Mouse (Mus musculus) hindbrain, embryonic 16.5 days (tissue): ENCODE measurements around the gene Dgkb. TPM values are rescaled to one million over a fixed set of nuclear protein-coding genes. Genes with fewer than 3 reads are reported as not detected.

ENCODE experiments used
- ATAC-seq: fragments of 200-750 bp; cut with Nextera tagmentation; 2 replicates; pipeline ENCODE4 v1.8.0; 2017; ENCODE audit warnings: moderate TSS enrichment, moderate library complexity
- H3K27ac ChIP-seq: fragments of 300-500 bp; sonication (generic); 2 replicates; pipeline ENCODE4 v1.5.1; 2014; ENCODE audit warnings: low read depth, mild to moderate bottlenecking, control low read depth, low read length, moderate library complexity
- H3K27me3 ChIP-seq: fragments of 300-500 bp; sonication (generic); replicated peaks from 2 replicates; pipeline ENCODE4 v1.6.1; 2014; ENCODE audit warnings: low read length; ENCODE audit not compliant: control insufficient read depth, insufficient read depth
- H3K36me3 ChIP-seq: fragments of 300-500 bp; sonication (generic); 2 replicates; pipeline ENCODE4 v1.6.1; 2014; ENCODE audit warnings: mild to moderate bottlenecking, low read length, moderate library complexity, mixed read lengths; ENCODE audit not compliant: control insufficient read depth, insufficient read depth
- H3K4me1 ChIP-seq: fragments of 300-500 bp; sonication (generic); 2 replicates; pipeline ENCODE4 v1.6.1; 2014; ENCODE audit warnings: low read depth, low read length; ENCODE audit not compliant: control insufficient read depth, insufficient read depth
- H3K4me2 ChIP-seq: fragments of 300-500 bp; sonication (generic); 2 replicates; pipeline ENCODE4 v1.6.1; 2014; ENCODE audit warnings: mild to moderate bottlenecking, low read length, control low read depth, moderate library complexity
- H3K4me3 ChIP-seq: fragments of 300-500 bp; sonication (generic); 2 replicates; pipeline ENCODE4 v1.5.1; 2014; ENCODE audit warnings: mild to moderate bottlenecking, low read length, control low read depth, moderate library complexity
- H3K9ac ChIP-seq: fragments of 300-500 bp; sonication (generic); 2 replicates; pipeline ENCODE4 v1.6.1; 2014; ENCODE audit warnings: low read depth, mild to moderate bottlenecking, control low read depth, low read length, moderate library complexity
- H3K9me3 ChIP-seq: fragments of 300-500 bp; sonication (generic); 2 replicates; pipeline ENCODE4 v1.6.1; 2014; ENCODE audit warnings: mild to moderate bottlenecking, low read length, moderate library complexity; ENCODE audit not compliant: control insufficient read depth
- WGBS: fragments of 180-500 bp; shearing (Covaris S2); extraction: QIAGEN DNeasy Blood & Tissue Kit; methylation state at CpG from one replicate; pipeline ENCODE4 v1.1.7; 2014; 5-methylcytosine and 5-hydroxymethylcytosine counted together
- polyA plus RNA-seq: library from polyadenylated mRNA; unstranded; fragments of >200 nt; fragmentation: Nextera tagmentation; extraction: Ambion mirVana; gene quantifications from 2 replicates; pipeline ENCODE4 v1.2.1, GENCODE M21; 2015

The Dgkb gene
- polyA plus RNA-seq, 1 experiment from 2014 or later = 11.2 TPM

DNA sequence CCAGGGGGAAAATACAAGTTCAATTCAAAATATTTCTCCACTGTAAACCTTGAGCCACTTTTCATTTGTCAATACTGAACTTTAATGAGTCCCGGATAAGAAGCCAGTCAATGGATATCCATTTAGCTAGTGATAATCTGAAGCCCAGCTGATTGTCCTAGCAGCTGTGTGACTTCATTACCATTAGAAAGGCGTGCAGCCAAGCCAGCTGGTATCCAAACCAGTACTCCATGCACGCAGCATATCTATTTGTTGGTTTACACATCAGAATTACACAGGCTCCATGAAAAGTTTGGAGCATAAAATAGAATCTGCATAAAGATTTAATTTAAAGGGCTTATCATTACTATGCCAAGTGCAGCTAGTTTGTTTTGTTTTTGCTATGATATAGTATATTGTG, 486.3 kb downstream of the Dgkb start:
- no peak overlapping the region for H3K4me3 ChIP-seq
- H3K27me3 ChIP-seq = no peaks in the 10 kb centered on the region
- no peaks in the 10 kb centered on the region for H3K4me1 ChIP-seq
- H3K9ac ChIP-seq = no peak overlapping the region
- H3K27ac ChIP-seq = no peak overlapping the region
- ATAC-seq = no peak
- H3K36me3 ChIP-seq = no peaks in the 10 kb centered on the region
- H3K4me2 ChIP-seq = no peak overlapping the region
- no peaks in the 10 kb centered on the region for H3K9me3 ChIP-seq
- WGBS = 9% methylated on average over 3 of the region's 3 CpGs

DNA sequence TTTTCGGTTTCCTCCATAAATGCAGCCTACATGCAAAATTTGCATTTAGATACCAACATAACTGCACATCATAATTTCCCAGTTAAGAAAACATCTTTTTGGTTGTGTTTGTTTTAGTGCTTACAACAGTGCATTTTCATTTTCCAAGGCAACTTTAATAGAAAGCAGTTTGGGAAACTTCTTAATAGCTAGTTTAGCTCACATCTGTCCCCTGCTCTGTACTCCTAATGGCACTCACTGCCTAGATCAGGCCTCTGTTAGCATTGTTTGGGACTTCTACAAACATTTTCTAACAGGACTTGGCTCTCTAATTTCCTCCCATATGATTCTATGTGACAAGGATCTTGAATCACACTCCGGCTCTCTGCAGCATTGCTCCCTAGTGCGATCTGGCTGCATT, 486.7 kb downstream of the Dgkb start:
- Histone ChIP-seq H3K36me3 (no peaks in the 10 kb centered on the region), H3K4me2 (no peak overlapping the region), H3K9ac (no peak overlapping the region), H3K27me3 (no peaks in the 10 kb centered on the region), H3K4me1 (no peaks in the 10 kb centered on the region), H3K27ac (no peak overlapping the region), H3K4me3 (no peak overlapping the region), H3K9me3 (no peaks in the 10 kb centered on the region)
- no peak for ATAC-seq
- 77% methylated on average over 3 of the region's 3 CpGs for WGBS

DNA sequence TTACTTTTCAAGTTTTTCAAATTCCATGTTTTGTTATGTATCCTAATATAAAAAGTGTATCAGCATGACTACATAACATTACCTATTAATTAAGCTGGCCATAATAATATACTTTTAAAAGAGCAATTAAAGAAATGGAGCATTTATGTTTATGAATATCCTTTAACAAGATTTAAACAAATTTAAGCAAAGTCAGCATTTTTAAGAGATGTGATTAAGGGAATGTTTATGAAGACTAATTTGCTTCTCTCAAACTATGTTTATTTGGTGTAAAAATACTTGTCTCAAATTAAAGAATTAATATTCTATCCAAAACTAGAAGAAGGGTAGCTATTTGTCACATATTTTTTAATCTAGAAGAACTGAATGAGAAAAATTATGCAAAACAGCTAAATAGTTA, 492.4 kb downstream of the Dgkb start:
- H3K4me2 ChIP-seq = no peak overlapping the region
- H3K4me3 ChIP-seq = no peak overlapping the region
- H3K9me3 ChIP-seq = no peaks in the 10 kb centered on the region
- H3K27me3 ChIP-seq = no peaks in the 10 kb centered on the region
- H3K9ac ChIP-seq = no peak overlapping the region
- ATAC-seq = no peak
- no peaks in the 10 kb centered on the region for H3K4me1 ChIP-seq
- no peaks in the 10 kb centered on the region for H3K36me3 ChIP-seq
- H3K27ac ChIP-seq = no peak overlapping the region

DNA sequence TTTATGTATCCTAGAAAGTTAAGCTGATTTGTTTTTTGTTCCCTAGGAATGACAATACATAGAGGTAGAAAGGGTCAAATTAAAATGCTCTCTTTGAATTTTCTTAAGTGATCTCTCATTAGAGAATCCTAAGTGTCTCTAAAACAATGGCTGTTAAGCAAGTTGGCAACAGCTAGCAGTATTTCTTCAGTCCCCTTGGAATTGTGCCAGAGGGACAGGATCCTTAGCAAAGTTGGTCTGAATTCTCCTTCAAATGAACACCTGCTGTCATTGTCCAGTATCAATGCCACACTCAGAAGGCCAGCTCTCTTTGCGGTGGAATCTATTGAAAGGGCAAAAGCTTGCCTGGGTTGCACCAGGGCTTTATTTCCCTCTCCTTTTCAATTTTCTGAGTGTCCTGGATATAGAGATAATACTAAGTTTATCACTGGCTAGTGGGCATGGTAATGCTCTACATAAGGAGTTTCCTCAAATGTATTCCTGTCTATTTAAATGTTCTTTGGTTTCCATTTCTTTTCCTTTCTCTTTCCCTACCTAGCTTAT, 510.3 kb downstream of the Dgkb start:
- H3K9me3 ChIP-seq = no peaks in the 10 kb centered on the region
- 21% methylated on average over 1 of the region's 1 CpGs for WGBS
- H3K4me3 ChIP-seq = no peak overlapping the region
- ATAC-seq = no peak
- no peaks in the 10 kb centered on the region for H3K27me3 ChIP-seq
- H3K36me3 ChIP-seq = no peaks in the 10 kb centered on the region
- no peak overlapping the region for H3K9ac ChIP-seq
- no peak overlapping the region for H3K27ac ChIP-seq
- no peak overlapping the region for H3K4me2 ChIP-seq
- no peaks in the 10 kb centered on the region for H3K4me1 ChIP-seq

DNA sequence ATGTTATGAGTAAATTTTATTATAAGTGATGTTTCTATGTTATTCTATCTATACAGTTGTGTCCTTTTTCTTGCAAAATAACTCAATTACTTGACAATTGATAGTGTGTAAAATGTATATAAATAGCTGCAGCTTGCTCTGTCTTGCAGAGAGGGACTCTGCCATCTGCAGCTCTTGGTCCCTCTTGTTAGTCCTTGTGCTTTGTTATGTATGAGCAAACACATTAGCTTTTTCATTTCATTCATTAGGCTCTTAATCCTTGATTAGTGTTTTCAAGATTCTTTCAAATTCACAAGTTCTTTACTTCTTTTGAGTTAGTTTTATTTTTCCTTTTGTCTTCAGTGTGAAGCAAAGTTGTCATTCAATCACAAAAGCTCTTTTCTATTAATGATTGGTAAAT, 511.3 kb downstream of the Dgkb start:
- H3K27ac ChIP-seq = no peak overlapping the region
- no peaks in the 10 kb centered on the region for H3K36me3 ChIP-seq
- H3K9me3 ChIP-seq = no peaks in the 10 kb centered on the region
- no peak overlapping the region for H3K4me3 ChIP-seq
- H3K27me3 ChIP-seq = no peaks in the 10 kb centered on the region
- no peaks in the 10 kb centered on the region for H3K4me1 ChIP-seq
- no peak overlapping the region for H3K4me2 ChIP-seq
- H3K9ac ChIP-seq = no peak overlapping the region
- no peak for ATAC-seq

DNA sequence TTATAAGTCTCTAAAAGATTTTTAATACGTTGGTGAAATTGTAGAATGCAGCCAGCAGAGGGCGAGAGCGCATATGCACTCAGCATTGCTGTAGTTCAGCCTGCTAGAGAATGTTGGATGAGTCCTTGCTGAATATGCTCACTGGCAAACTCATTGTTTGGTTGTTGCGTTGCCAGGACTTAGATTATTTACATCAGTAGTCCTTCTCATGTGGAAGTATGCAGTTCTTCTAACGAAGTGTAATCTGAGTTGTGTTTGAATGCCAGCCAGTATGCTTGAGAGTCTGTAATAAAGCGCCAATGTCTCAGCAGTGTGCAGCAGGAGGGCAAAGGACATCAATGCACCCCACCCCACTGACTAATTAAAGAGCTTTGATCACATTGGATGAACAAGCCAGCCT, 525.1 kb downstream of the Dgkb start:
- Histone ChIP-seq H3K27ac (no peak overlapping the region), H3K27me3 (no peaks in the 10 kb centered on the region), H3K9ac (no peak overlapping the region), H3K4me1 (no peaks in the 10 kb centered on the region), H3K36me3 (no peaks in the 10 kb centered on the region), H3K9me3 (no peaks in the 10 kb centered on the region), H3K4me2 (peak overlapping the region; percentile 43), H3K4me3 (no peak overlapping the region)
- ATAC-seq = peak; percentile 96
- WGBS = 5% methylated on average over 6 of the region's 6 CpGs

DNA sequence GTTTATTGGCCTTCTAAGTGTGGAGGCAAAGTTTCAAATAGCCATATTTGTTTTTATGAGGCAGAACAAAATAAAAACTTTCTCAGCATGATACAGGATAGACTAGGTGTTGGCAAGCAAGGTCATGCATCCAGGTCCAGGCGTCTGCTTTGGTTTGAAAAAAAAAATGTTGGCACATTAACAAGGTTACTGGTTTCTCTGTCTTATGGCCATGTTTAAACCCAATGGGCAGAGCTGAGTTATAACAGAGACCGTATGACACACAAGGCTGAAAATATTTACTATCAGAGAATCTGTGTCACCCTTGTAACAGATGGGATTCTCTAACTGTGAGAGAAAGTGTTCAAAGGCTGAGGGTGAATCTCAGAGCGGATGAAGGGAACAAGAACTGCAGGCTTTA, 535.0 kb downstream of the Dgkb start:
- Histone ChIP-seq H3K27ac (no peak overlapping the region), H3K9ac (no peak overlapping the region), H3K4me1 (no peaks in the 10 kb centered on the region), H3K4me2 (no peak overlapping the region), H3K9me3 (no peaks in the 10 kb centered on the region), H3K36me3 (no peaks in the 10 kb centered on the region), H3K27me3 (no peaks in the 10 kb centered on the region), H3K4me3 (no peak overlapping the region)
- WGBS = 83% methylated on average over 3 of the region's 3 CpGs
- ATAC-seq = no peak

DNA sequence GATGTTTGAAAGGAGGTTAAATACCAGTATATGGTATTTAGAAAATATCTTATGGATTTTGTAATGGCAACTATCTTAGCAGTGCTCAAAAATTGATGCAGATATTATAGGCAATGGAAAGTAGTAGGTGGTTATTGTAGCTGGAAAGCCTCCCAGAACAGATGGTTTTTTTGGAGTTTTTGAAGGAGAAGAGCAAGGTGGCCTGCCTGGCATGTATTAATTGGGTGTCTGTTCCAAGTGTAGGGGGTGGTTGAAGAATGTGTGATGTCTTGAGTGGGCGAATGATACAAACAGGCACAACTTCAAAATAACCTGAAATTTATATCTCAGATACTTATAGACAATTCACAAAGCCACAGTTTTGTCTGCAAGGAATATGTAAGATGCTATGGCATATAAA, 538.9 kb downstream of the Dgkb start:
- 94% methylated on average over 1 of the region's 1 CpGs for WGBS

DNA sequence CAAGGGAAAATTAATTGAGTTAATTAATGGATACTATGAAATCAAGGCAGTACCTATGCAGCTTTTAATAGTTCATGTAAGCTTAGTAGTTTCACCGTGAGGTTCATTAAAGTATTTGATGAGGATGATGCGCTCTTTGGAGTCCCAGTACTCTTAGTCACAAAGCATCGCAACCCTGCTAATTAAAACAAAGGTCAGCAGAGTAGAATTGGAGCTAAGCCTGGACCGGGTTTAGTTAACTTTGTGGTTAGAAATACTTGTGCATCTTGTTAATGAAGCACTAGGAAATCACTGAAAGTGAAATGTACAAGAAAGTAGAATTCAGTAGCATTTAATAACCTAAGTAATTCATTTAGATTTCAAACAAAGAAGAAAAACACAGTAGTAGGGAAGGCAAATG, 544.0 kb downstream of the Dgkb start:
- no peak for ATAC-seq
- Histone ChIP-seq H3K36me3 (no peaks in the 10 kb centered on the region), H3K4me3 (no peak overlapping the region), H3K4me2 (no peak overlapping the region), H3K4me1 (no peaks in the 10 kb centered on the region), H3K27me3 (no peaks in the 10 kb centered on the region), H3K9me3 (no peaks in the 10 kb centered on the region), H3K27ac (no peak overlapping the region), H3K9ac (no peak overlapping the region)
- WGBS = 91% methylated on average over 4 of the region's 4 CpGs

More for the DNA sequence above, 538.9 kb downstream of the Dgkb start:
- Histone ChIP-seq H3K9ac (no peak overlapping the region), H3K27ac (no peak overlapping the region), H3K9me3 (no peaks in the 10 kb centered on the region), H3K4me1 (no peaks in the 10 kb centered on the region), H3K36me3 (no peaks in the 10 kb centered on the region), H3K4me3 (no peak overlapping the region), H3K4me2 (no peak overlapping the region), H3K27me3 (no peaks in the 10 kb centered on the region)
- no peak for ATAC-seq

DNA sequence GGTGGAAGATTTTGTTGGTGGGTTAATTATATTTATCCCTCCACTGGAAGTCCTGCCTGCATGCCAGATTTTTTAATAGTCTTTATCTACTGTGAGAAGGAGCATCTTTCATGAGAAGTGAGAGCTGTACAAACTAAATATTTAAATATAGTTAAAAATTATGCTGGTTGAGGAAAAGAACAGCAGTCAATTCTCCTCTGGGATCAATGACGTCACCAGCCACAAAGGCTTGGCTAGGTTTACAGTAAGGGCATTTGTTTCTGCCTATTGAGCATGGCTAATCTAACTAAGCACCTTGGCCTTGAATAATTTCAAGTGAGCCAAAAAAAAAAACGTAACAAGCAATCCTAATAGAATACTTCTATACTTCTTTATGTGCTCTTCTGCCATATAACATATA, 554.1 kb downstream of the Dgkb start:
- no peak for ATAC-seq
- Histone ChIP-seq H3K27ac (no peak overlapping the region), H3K4me2 (no peak overlapping the region), H3K36me3 (no peaks in the 10 kb centered on the region), H3K4me1 (no peaks in the 10 kb centered on the region), H3K9ac (no peak overlapping the region), H3K27me3 (no peaks in the 10 kb centered on the region), H3K4me3 (no peak overlapping the region), H3K9me3 (no peaks in the 10 kb centered on the region)
- WGBS = 50% methylated on average over 2 of the region's 2 CpGs
